Comparison of ENCODE assay signal across 7 mouse cellular contexts in the genomic region with DNA sequence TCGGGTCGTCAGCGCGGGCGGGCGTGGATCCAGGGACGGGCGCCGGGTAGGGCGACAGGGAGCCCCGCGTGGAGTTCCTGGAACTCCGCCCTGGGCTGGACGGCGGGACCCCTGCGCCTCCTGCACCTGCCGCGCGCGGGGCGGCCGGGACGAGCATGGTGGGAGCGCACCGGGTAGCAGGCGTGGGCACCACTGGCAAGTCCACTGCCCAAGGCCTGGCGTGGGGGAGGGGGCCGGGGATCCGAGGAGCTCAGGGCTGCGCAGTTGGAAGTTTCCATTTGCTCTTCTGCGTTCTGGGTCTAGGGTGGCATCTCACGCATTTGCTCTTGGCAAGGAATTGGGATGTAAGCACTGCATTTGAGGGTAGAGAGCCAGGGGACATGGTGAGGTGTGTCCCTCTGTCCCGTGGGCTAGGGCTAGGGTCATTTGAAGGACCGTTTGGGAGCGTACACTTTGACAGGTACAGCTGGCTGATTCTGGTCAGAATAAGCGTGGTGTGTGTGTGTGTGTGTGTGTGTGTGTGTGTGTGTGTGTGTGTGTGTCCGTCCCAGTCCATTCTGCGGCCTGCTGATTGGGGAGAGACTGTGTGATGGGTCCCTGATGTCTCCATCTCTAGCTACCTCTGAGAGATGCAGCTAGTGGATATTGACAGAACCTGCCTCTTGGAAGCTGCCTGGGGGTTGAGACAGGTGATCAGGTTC. TPM values are rescaled to one million over a fixed set of nuclear protein-coding genes. Genes with fewer than 3 reads are reported as not detected.
DNase-seq lines count a peak whose midpoint lies in the region; ATAC-seq and TF ChIP-seq lines count a peak whose summit lies in the region.

No protein-coding gene starts in this region.

- no peaks in the 10 kb centered on the region for H3K9me3 ChIP-seq in ES-E14 (ENCODE audit: control insufficient read depth, insufficient read depth, low read depth, low read length)
- H3K9me3 ChIP-seq in forebrain, embryonic 14.5 days (replicated peaks; ENCODE audit: control insufficient read depth, low read length), result no peaks in the 10 kb centered on the region
- H3K9me3 ChIP-seq in midbrain, embryonic 13.5 days, result no peaks in the 10 kb centered on the region

- peak; percentile 44 for ATAC-seq in forebrain, embryonic 14.5 days
- ATAC-seq in midbrain, embryonic 13.5 days, result peak; percentile 48
- ATAC-seq in monocyte, adult 5-6 weeks (replicated peaks; ENCODE audit: insufficient number of reproducible peaks, low FRiP score, low TSS enrichment, poor library complexity, severe bottlenecking), result no peak

- in situ Hi-C loops in ES-E14 (cut with MboI; ENCODE audit: low sequenced_read_pairs in 2 of 2, unreplicated experiment in 2 of 2), result no loop called here

- TF ChIP-seq CTCF in left cerebral cortex, adult 2 months (IDR thresholded peaks at IDR 0.05), result no peak

- H3K4me1 ChIP-seq in ES-E14 (ENCODE audit: control insufficient read depth in 2 of 2, insufficient read depth in 2 of 2, low read length in 2 of 2, poor library complexity in 1 of 2), result peaks cover 0 to 5% of the 10 kb centered on the region in 2 experiments; a peak in 1 of 4 replicates
- H3K4me1 ChIP-seq in forebrain, embryonic 14.5 days (ENCODE audit: control insufficient read depth, insufficient read depth, low read length), result peaks cover 7% of the 10 kb centered on the region
- peaks cover 24% of the 10 kb centered on the region for H3K4me1 ChIP-seq in midbrain, embryonic 13.5 days (replicated peaks)

- no peaks in the 10 kb centered on the region for H3K36me3 ChIP-seq in ES-E14 (ENCODE audit: control insufficient read depth, insufficient read depth, low read length, poor library complexity, severe bottlenecking)
- H3K36me3 ChIP-seq in forebrain, embryonic 14.5 days (ENCODE audit: control insufficient read depth, insufficient read depth, low read length), result no peaks in the 10 kb centered on the region
- no peaks in the 10 kb centered on the region for H3K36me3 ChIP-seq in midbrain, embryonic 13.5 days

- WGBS in forebrain, embryonic 14.5 days, result 15% methylated on average over 36 of the region's 38 CpGs
- 14% methylated on average over 27 of the region's 38 CpGs for WGBS in midbrain, embryonic 13.5 days

- intact Hi-C loops in left cerebral cortex, adult 2 months (cut with DNase I), result loop anchor here (5.0 kb wide), 1 partner anchor 69 kb away; no protein-coding TSS in a partner anchor

- H3K4me2 ChIP-seq in forebrain, embryonic 14.5 days (ENCODE audit: low read length), result peak overlapping the region; percentile 80
- H3K4me2 ChIP-seq in midbrain, embryonic 13.5 days (replicated peaks), result peak overlapping the region; percentile 75

- peak overlapping the region; percentile 54; the same call in 1 of the 2 replicates for H3K9ac ChIP-seq in ES-E14 (ENCODE audit: insufficient read depth, low read depth, low read length, poor library complexity, severe bottlenecking)
- peak overlapping the region; percentile 61 for H3K9ac ChIP-seq in forebrain, embryonic 14.5 days (ENCODE audit: low read length)
- H3K9ac ChIP-seq in midbrain, embryonic 13.5 days (replicated peaks), result peak overlapping the region; percentile 74

- no peak for DNase-seq in ES-E14 (ENCODE audit: low read depth, low spot score)
- peak; percentile 20 for DNase-seq in adrenal gland, postnatal 14 days
- peak; percentile 31 for DNase-seq in forebrain, embryonic 14.5 days (ENCODE audit: low spot score)
- peak; percentile 65 to 70 for DNase-seq in left cerebral cortex, adult 2 months (ENCODE audit: extremely low spot score in 1 of 2, low spot score in 2 of 2)
- no peak for DNase-seq in embryo, embryonic 9.5 days (ENCODE audit: extremely low spot score)

- peaks cover 28% of the 10 kb centered on the region for H3K27me3 ChIP-seq in forebrain, embryonic 14.5 days (replicated peaks; ENCODE audit: control insufficient read depth, insufficient read depth, low read length)
- H3K27me3 ChIP-seq in midbrain, embryonic 13.5 days, result peaks cover 38% of the 10 kb centered on the region

- H3K4me3 ChIP-seq in ES-E14 (ENCODE audit: insufficient read depth in 1 of 2, low read depth in 1 of 2, low read length in 2 of 2, poor library complexity in 1 of 2, severe bottlenecking in 1 of 2), result peak overlapping the region; percentile 46 to 74; a peak in 3 of 4 replicates
- peak overlapping the region; percentile 42 for H3K4me3 ChIP-seq in forebrain, embryonic 14.5 days (ENCODE audit: low read depth, low read length)
- peak overlapping the region; percentile 64 for H3K4me3 ChIP-seq in left cerebral cortex, adult 2 months
- H3K4me3 ChIP-seq in midbrain, embryonic 13.5 days (replicated peaks), result peak overlapping the region; percentile 53

- no peak overlapping the region for H3K27ac ChIP-seq in ES-E14 (ENCODE audit: insufficient read depth, low read depth, low read length, poor library complexity, severe bottlenecking)
- H3K27ac ChIP-seq in forebrain, embryonic 14.5 days (ENCODE audit: low read depth, low read length), result no peak overlapping the region
- peak overlapping the region; percentile 98 for H3K27ac ChIP-seq in left cerebral cortex, adult 2 months
- no peak overlapping the region for H3K27ac ChIP-seq in midbrain, embryonic 13.5 days

TF ChIP-seq in ES-E14, 5 proteins besides CTCF, POLR2A, EP300 and RAD21:
- TF ChIP-seq CHD2 (IDR thresholded peaks at IDR 0.05; ENCODE audit: low read depth, low read length), result no peak

RNA-seq across cellular contexts. Expression of a gene that starts 0.5 kb away (rescaled TPM):
- total RNA-seq in ES-E14 (2012; rRNA removed), result 0.94 and 1.3 TPM in 2 replicates
- total RNA-seq in adrenal gland, postnatal 14 days (2021), result 0.19 and 0.64 TPM in 2 replicates
- 1.4 and 1.5 TPM in 2 replicates for polyA plus RNA-seq in forebrain, embryonic 14.5 days (2014; fragmentation: Nextera tagmentation; extraction: Ambion mirVana)
- total RNA-seq in left cerebral cortex, adult 2 months (2021), result 100 to 1,000 TPM; 208 to 213 TPM
- 1.2 and 1.4 TPM in 2 replicates for polyA plus RNA-seq in midbrain, embryonic 13.5 days (2015; fragmentation: Nextera tagmentation; extraction: Ambion mirVana)
- total RNA-seq in monocyte, adult 5-6 weeks (2017), result 1.0 to 4.4 TPM (median 1.7 TPM) in 3 replicates

Comparison
In these comparisons a context has a peak if more than half of its experiments do, and no peak if none do; other contexts are left out.
1. DNase-seq: peak in adrenal gland, postnatal 14 days (single experiment), forebrain, embryonic 14.5 days (single experiment) and left cerebral cortex, adult 2 months (2 of 2); none in ES-E14 (single experiment) and embryo, embryonic 9.5 days (single experiment).
2. RNA of a gene that starts 0.5 kb away (total RNA-seq): 208 to 213 TPM in left cerebral cortex, adult 2 months; 1.0 to 4.4 TPM in monocyte, adult 5-6 weeks, 0.94 to 1.3 TPM in ES-E14 and 0.19 to 0.64 TPM in adrenal gland, postnatal 14 days; every median in the first group is over 10 times any median in the second.
3. Peak in every context shown above with its lines, with median percentiles within 50 percentile points of each other: H3K4me3 ChIP-seq and H3K9ac ChIP-seq.